Mouse (Mus musculus) spleen, postnatal 36 days (tissue): Measurements from ENCODE around the gene Prkcd.
A peak's percentile ranks its signal among the peaks of the same experiment; 100 is the strongest.

ENCODE experiments used
- DNase-seq, 2 experiments: peaks; one replicate each; pipeline ENCODE4 v3.0.0; 2022; ENCODE audit warnings: low spot score in 2 of 2, mixed read lengths in 1 of 2

Prkcd gene

DNA sequence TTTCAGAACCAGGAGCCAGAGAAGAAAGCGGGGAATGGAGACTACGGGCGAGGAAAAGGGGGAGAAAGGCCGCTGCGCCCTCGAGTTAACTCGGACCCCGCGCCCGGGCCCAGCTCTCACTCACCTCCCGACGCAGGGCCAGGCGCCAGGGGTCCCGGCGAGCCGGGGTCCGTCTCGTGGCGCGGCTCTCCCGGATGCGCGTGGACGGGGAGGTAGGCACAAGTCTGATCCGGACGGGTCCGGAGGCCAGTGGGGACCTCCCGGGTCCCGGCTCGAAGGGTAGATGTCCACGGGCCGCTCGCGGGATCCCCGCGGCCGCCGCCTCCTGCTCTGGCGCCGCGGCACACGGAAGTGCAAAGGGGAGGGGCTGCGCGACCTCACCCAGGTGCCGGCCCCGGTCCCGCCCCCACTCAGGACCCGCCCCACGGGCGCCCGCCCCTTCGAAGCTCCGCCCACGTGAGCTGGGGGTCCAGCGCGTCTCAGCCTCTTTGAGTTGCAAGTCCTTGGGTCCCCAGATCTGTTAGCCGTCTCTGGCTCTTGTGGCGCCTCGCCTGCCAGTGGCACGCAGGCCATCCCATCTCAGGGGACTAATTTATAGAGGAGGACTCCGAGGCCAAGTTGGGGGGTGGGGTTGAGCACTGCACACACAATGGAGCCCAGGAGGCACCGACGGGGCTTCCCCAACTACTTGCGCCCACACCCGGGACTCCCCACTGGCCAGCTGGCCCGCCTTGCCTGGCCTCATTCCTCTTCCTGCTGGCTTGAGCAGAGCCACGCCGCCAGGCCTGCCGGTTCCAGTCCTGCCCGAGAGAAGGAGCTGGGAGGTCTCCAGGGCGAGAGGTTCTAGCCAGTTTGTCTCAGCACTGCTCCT lies at the start of gene Prkcd:
Gene Prkcd, minus strand, starts transcription at position 355 of the 871 bp plus-strand sequence.
- DNase-seq: peak; percentile 89 to 91

DNA sequence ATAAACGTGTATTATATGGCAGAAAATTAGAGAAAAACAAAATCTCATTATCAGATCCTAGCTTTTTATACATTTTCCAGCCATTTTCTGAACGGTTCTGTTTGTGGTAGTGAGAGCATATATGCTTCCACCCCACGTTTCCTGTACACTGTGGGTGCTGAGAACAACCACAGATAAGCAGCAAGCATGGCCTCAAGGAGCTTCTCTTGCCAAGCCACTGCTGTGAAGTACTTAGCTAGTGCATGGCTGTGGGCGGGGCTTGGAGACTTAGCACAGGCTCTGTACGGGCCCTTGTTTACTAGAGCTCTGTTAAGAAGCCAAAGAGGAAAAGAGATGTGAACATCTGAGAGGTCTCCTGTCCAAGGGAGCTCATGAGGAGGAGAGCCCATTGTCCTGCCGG lies 48.9 kb upstream of the Prkcd start:
- peak; percentile 16 to 20 for DNase-seq

DNA sequence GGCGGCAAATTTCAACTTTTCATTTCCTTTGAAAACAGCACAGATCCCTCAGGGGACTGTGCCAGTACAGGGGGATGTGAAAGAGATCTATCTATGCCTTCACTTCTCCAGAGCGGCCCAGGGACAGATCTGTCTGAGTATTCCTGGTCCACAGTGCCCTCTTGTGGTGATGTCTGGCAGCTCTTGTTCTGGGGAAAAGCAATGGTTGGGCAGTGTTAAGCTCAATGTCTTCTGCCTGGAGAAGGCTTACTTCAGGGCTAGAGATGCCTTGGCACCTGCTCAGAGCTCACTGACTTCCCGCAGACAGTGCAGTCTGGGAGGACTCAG lies 45.9 kb upstream of the Prkcd start:
- peak; percentile 87 to 91 for DNase-seq

DNA sequence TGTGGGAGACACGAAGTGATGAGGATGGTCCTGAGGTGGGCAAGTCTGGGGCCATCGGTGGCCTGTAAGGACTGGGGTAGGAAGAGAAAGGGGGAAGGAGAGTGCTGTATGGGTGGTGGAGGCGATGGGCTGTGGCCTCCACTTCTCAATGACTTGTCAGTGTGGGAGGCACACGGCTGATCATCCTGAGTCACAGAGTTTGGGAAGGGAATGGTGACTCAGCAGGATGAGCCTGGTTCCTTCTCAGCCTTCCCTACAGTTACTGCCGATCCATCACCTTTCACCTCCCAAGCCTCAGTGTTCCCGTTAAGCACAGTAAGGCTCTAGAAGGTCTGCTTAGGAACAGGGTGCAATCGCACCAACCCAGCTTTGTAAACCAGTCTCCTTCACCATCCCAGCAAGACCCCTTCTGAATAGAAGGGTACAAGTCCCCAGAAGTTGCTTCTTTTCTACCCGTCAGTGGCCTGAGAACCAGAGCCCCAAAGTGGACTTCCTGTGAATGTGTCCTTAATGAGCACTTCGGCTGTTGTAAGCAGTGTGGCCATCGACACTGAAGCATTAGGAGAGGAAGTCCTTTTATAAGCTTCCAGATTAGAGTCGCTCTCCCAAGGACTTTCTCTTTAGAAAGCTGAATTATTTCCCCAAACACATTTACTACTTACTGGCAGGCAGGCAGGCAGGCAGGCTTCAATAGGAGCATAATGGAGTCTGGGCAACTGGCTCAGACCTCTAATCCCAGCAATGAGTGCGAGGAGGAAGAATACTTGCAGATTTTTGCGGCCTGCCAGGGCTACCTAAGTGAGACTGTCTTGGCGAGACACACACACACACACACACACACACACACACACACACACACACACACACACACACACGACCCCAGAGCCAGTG lies 45.3 kb upstream of the Prkcd start:
- peak in 1 of 2 experiments; percentile 2 for DNase-seq

DNA sequence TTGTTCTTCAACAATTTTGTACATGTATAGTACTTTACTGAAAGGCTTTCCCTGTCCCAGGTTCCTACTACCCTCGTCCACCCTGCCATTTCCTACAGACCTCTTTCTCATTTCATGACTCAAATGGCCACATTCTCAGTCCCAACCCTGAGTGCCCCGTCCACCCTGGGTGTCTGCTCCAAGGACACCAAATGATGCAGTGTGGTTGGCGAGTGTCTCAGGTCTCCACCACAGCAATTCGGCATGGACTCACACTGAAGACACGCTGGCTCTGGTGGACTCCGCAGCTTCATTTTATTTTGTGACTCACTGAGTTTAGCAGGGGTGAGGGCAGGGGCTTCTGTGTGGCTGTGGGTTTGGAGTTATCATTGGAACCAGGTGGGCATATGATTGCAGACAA lies 44.2 kb upstream of the Prkcd start:
- DNase-seq: no peak

DNA sequence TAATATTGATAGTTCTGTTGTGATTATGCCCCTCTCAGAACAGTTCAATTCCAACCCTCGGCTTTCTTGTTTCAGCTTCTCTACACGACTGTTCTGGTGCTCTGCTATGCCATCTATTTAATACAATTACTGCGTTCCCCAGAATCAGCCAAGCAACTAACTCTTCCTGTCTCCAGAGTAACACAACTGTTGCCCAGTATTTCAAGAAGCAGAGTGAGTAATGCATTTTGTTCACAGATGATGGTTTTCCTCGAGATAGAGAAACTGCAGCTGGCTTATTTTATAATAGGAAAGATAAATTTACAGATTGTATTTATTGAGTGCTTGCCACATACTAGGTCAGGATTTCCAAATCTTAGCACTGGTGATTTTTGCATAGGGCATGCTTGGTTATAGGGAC lies 40.6 kb upstream of the Prkcd start:
- no peak for DNase-seq

DNA sequence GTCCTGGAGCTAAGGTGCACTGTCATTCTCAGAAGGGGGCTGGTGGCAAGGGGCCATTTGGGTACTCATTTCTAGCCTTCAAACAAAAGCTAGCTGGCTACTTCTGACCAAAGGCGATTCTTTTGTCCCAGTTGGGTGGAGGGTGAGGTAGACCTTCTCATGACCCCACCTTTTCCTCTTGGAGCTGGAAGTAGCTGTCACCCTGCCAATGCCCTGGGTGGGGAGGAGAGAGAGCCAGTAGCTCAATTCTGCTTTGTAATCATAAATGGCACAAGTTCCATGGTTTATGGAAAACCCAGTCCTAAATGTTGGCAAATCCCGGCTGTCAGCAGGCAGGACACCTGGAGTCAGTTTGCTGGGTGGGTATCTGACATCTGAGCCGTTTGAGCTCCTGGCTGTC lies 40.1 kb upstream of the Prkcd start:
- DNase-seq: no peak

DNA sequence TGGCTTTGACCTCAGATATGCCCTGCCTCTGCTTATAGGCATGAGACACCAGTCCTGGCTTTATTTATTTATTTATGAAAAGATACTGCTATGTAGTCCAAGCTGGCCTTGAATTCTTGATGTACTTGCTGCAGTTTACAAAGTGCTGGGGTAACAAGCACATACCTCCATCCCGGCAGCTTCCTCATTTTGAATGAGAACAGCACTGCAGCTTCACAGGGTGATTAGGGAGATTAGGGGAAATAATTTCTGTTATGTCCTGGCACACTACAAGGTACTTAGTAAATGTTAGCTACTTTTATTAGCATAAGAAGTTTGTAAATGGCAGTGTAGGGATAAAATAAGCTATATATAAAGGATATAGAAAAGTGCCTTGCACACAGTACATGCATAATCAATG lies 29.5 kb upstream of the Prkcd start:
- no peak for DNase-seq

DNA sequence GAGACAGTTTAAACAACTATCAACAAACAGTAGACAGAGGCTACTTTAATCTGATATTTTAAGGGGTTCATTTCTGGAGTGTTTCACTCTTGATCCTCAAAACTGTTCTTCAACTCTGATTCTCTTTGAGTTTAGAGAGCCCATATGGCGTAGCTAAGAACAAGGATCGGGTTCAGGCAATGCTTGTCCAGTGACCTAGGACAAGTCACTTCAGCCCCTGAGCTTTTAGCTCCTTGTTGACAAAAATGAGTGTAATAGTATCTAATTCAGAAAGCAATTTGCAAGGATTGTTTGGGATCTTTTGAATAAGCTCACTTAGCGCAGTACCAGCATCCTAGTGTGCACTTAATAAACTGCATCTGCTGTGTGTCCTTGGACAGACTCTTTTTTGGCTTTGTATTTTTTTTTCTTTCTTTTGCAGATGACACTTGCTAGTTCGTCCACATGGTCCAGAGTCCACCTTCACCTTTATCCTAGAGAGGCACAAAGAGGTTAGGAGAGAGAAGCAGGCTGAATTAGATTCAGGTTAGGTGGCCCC lies 28.8 kb upstream of the Prkcd start:
- DNase-seq: no peak

DNA sequence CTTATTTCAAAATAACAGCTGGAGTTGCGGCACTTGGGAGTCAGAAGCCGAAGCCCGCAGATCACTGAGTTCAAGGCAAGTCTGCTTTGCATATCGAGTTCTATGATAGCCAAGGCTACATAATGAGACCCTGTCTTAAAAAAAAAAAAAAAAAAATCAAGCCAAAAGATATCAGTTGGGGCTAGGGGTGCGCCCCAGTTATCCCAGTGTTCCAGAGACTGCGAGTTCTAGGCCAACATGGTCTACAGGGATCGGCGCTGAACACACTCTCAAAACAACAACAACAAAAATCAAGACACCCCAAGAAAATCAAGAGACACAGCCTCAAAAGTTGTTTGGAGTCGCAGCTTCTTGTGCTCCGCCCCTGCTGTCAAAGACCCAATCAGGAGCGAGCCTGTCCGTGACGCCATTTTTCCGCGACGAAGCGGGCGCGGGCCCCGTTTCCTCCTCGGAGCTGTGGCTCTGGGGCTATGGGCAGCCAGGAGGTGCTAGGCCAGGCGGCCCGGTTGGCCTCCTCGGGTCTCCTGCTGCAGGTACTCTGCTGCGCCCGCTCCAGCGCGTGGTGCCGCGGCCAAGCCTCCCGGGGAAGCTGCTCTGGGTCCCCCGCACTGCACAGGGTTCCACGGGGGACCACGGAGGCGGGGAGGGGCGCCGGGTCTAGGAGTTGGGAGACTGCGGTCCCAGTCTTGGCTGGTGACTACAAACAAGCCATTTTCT lies 28.1 kb upstream of the Prkcd start, which contains the start of gene Rft1:
Gene Rft1, plus strand, starts transcription at position 418 of the 717 bp plus-strand sequence.
- DNase-seq: peak; percentile 96

DNA sequence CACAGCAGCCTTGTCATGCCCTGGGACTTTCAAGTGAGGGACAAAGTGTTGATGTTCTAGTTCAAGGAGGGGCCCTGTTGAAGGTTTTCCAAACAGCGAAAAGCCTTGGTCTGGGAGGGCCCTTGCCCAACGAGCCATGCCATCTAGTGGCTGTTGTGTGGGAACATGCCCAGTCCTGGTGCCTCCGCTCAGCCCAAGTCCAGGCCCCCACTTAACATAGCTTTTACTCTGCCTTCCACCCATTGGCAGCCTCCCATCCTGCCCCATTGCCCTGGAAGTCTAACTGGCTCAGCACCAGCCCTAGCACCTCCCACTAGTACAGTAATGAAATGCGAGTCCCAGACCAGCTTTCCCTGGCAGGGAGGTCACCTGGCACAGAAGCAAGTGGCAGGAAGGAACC lies 25.0 kb upstream of the Prkcd start:
- DNase-seq: peak; percentile 22 to 37

DNA sequence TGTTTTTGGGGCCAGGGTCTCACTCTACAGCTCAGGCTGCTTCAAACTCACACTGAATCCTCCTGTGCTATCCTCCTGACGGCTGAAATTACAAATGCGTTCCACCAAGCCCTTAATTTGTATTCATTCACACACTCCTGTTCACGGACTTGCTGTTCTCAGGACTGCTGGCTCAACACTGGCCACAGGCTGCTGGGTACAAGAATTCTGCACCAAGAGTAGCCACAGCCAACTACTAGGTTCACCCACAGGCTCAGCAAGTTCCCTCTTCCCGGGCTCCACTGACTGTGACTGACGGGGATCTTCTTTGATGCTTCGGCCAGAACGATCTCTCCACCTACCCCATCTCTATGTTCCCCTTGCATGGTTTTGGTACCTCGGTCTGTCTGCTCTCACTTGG lies 23.7 kb upstream of the Prkcd start:
- no peak for DNase-seq

DNA sequence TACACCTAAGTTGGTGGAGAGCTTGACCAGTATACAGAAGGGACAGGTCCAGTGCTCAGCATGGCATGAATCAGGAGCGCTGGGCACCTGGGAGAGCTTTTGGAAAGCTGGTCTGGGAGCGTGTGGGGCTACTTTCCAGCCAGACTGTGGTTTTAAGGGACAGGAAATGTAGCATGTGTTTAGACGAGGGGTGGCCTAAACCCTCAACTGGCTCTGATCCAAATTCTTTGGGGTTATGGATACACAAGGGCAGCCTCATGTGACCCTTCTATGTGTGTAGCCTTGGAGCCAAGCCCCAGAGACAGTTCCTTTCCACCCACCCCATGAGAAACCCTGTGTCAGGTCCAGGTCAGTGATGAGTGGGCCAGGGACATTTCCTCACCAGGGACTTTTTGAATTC lies 22.5 kb upstream of the Prkcd start:
- DNase-seq: no peak

DNA sequence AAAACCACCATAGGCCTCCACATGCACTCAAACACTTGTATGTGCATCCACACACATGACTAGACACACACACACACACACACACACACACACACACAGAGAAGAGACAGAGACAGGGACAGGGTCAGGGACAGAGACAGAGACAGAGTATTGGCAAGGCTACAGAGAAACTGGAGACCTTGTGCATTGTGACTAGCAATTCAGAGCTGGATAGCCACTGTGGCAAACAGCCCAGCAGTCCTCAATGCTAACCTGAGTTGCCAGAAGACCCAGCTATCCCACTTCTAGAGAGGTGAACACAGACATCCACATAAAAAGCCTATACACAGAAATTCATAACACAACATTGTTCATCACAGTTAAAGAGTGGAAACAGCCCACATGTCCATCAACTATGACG lies 20.5 kb upstream of the Prkcd start:
- no peak for DNase-seq

DNA sequence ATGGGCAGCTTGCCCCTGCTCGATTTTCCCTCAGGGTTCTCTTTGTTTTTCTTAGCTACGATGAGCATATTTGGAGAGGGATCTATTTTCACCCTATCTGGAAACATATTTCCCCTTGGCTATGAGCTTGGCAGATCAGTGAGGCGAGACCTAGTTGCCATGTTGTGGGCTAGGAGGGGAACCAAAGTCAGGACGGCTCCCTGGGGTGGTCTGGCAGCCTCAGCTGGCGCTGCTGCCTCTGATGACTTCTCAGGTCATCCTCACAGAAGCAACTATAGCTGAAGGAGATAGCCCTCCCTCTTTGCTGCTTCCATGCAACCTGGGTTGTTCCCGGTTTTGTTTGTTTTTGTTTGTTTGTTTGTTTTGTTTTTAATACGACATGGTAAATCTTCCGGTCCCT lies 19.1 kb upstream of the Prkcd start:
- DNase-seq: no peak

DNA sequence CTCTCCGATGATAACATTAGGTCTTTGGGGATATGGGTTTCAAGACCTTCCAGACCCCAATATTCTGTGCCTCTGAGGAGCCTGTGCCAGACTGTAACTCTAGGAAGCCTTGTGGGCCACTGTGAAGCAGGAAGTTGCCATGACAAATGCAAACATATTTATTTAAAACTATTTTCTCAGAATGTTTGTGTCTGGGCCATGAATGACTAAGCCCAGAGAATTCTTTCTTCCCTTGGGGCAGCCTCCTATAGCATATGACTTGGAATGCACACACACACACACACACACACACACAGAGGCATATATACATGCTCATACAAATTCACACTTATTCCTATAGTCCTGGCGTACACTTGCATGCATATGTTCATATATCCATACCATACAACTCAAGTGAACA lies 18.0 kb upstream of the Prkcd start:
- no peak for DNase-seq

DNA sequence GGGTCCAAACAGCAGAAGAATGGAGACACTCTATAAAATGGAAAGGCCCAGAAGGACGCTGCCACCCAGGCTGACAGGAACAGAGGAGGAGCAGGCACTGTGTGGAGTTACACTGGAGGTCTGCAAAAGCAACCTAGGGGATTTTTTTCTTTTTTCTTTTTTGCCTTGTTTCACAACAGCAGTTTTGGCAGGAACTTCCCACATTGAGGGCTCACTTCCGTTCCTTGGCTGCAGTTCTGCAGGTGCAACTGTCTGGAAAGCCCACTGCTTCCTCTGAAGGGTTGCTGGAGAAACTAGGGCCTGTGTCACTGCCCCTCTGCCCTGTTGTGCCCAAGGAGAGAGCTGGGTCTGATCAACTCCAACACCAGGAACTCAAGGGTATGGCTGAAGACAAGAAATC lies 15.7 kb upstream of the Prkcd start:
- DNase-seq: peak; percentile 53 to 58

DNA sequence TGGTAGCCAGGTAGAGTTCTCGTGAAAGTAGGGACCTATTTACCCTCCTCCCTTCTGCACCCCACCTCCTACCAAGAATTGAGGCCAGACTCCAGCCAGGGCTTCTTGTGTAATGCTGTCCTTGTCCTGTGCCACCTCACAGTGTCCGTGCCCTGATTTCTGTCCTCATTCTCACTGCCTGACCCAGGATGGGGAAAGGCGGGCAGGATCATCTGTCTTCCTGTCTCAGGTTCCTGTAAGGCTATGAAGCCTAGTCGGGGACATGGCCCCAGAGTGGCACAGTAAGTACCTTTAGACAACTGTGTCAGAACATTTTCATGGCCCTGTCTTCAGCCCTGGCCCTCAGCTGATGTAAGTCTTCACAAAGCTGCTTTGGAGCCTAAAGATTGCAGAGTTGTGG lies 12.7 kb upstream of the Prkcd start:
- no peak for DNase-seq

DNA sequence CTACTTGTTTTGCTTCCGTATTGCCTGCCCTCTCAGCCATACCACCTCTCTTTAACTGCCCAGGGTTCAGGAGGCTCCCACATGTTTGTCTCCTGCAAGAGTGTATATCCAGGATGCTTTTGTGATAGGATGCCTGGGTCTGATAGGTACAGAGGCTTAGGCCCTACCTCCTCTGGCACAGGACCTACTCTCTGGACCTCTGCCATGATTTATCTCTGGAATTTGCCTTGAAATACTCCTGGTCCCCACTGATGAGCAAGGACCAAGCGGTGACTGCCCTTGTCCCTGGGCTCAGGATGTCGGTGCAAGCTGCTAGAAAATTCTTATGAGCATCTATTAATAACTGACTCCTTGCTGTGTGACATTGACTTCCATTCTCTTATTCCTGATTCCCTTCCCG lies 12.0 kb upstream of the Prkcd start:
- no peak for DNase-seq

DNA sequence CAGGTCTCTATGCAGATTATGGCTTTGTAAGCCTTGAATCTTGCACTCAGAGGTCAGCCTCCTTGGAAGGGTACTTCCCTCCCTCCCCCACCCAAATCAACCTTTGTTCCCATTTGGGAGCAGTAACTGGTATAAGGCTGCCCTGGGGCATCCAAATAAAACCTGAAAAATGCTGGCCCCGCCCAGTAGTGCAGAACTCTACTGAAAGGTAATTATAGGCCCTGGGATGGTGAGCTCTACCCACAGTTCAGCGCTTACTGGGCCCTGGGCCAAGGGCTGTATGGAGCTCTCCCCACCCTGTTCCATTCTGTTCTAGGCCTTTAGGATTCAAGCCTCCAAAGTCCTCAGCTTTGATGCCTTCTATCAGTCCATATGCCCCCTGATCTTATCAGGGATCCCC lies 11.1 kb upstream of the Prkcd start:
- no peak for DNase-seq

DNA sequence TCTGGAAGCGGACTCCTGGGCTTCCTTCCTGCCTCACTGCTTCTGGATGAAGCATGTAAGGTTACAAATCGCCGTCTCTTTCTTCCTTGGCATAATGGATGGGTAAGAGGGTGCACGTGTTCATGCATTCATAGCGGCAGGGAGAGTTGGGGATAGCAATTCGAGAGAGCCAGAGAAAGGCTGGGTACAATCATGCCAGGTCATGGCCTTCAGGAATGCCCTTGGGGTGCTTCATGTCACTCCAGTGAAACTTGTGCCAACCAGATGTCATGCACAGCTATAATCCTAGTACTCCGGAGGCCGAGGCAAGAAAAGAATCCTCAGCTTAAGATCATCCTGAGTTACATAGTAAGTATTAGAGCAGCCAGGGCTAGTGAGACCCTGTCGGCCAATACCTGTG lies 10.5 kb upstream of the Prkcd start:
- no peak for DNase-seq
